Mouse (Mus musculus) heart, postnatal 10 days (tissue): ENCODE data around the gene Plscr5. TPM values are rescaled to one million over a fixed set of nuclear protein-coding genes. Genes with fewer than 3 reads are reported as not detected.
A peak's percentile ranks its signal among the peaks of the same experiment; 100 is the strongest.
"Not testable (repeated sequence)": the region's sequence is repeated elsewhere in the genome, so short reads cannot be mapped to it uniquely, and the experiment has no call there.

ENCODE experiments used
- DNase-seq, 2 experiments: peaks; one replicate each; pipeline ENCODE4 v3.0.0; 2021
- intact Hi-C: fragments of 180-260 bp; cut with DNase I; formaldehyde crosslinking; loops from one replicate; pipeline ENCODE4 v1.15.1; 2025
- total RNA-seq, 2 experiments: library from RNA; stranded (reverse); gene quantifications; 2 replicates each; pipeline ENCODE4 v1.2.3; 2021

Plscr5 gene
- not detected for total RNA-seq

GRCm38 (mm10) chr9:92192636-92193035 is at the start of gene Plscr5:
Gene Plscr5 (plus strand): TSS chr9:92192936.
- intact Hi-C loops, DNase-seq: not testable (repeated sequence)

GRCm38 (mm10) chr9:92147555-92148248 is 45.0 kb upstream of the Plscr5 start:
- peak; percentile 17 to 46 for DNase-seq
- intact Hi-C loops, result loop anchor here (2.0 to 5.0 kb wide), 4 partner anchors 59 to 465 kb away; no protein-coding TSS in a partner anchor

DNA sequence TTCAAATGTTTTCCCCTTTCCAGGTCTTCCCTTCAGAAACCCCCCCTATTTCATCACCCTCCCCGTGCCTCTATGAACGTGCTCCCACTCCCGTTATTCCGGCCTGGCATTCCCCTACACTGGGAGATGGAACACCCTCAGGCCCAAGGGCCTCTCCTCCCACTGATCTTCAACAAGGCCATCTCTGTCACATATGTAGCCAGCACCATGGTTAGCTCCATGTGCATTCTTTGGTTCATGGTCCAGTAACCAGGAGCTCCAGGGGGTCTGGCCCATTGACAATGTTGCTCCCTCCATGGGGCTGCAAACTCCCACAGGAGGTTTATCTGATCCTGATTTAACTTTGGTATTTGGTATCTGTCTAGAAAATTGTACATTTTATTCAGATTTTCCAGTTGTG is 30.5 kb upstream of the Plscr5 start:
- intact Hi-C loops, result no loop called here
- DNase-seq, result peak in 1 of 2 experiments; percentile 1

DNA sequence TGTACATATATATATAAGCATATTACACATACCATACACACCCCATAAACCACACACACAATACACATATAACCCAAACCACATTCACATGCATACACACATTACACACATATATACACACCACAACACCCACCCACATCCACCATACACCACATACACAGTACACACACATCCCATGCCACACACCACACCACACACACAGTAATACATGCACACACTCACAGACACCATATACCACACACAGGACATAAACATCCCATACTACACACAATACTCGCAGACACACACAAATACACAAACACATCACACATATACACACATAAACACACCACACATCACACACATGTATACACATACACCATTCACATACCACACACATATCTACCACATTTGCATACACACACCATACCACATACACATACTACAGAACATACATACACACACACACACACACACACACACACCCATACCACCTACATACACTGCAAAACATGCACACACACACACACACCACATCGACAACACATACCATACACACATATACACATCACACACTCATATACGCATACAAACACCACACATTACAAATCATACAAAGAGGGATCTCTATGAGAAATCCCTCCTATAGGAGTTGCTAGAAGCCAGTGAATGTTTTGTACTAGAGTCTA is 19.3 kb upstream of the Plscr5 start:
- intact Hi-C loops, result no loop called here
- DNase-seq, result no peak

- intact Hi-C loops, result no loop called here
- DNase-seq, result peak in 1 of 2 experiments; percentile 4
These were observed 18.3 kb upstream of the Plscr5 start for GRCm38 (mm10) chr9:92174176-92175075.

DNA sequence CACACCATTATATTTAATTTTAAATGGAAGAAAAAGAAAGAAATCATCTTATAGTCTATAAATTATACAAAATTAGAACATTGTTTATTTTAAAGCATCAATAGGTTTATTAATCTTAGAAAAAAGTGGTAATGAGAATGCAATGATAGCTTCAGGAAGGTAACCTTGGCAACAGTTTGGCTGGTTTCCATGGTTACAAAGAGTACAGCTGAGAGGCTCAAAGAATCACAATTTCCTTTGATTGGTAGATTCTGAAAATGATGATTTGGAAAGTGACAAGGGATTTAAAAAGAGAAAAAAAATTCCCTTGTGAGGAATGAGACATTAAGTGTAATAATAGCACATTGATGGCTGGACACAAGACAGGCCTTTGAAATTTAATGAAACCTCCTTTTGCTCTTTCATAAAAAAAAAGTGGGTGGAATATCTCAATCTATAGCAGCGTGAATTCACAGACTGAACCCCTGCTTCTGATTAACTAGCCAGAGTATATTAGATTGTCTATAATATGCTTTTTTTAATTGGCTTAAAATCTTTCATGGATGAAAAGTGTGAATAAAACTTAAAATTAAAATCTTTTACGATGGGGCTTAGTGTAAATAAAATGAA is 13.8 kb upstream of the Plscr5 start:
- intact Hi-C loops, result no loop called here
- no peak for DNase-seq

DNA sequence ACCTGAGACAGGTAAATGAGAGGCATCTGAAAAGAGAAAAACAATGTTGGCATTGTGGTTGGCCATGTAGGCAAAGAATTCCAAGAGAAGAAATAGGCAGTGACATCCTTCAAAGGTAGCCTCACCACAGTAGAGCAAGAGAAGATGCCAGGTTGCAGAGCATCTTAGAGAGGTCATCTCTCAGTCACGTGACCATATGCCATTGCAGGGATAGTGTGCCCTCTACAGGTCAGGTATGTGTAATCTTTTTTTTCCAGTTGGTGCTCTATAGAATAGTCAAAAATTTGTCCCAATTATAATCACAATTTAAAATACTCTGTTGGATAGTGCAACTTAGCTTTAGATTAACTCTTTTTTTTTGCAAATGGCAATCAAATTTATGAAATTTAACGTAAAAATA is 1.4 kb upstream of the Plscr5 start:
- intact Hi-C loops, result no loop called here
- DNase-seq, result no peak

DNA sequence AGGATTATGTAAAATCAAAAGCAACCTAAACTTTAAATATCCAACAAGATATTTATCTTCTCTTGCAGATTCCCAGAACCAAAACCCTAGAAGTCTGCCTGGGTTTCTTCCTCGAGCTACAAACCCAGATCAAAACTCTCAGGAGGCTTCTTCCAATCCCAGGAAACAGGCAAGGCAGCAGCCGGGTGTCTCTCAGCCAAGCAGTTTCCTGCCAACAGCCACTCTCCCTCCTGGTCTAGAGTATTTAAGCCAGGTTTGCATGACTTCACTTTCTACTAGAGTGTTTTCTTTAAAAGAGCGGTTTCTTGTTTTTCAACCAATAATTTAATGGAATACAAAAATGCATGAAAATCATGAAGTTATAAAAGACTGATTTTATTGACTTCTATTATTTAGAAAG is 5.7 kb downstream of the Plscr5 start:
- DNase-seq, result no peak
- intact Hi-C loops, result no loop called here

DNA sequence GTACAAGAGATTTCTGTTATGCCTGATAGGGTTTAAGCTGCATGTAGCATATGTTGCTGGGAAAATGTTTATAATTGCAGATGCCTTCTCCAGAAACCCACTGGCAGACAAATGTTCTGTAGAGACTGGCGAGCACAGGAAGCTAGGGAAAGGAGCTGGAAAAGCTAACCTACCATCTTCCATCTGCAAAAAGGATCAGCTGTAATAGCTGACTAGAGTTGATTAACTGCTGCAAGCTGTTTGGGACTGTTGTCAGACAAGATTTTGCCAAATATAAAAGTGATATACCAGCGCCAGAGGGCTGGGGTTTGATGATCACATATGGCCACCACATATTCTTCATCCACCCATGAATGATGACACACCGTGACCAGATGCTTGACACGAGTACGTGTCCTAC is 6.8 kb downstream of the Plscr5 start:
- DNase-seq, result no peak
- intact Hi-C loops, result no loop called here

- no peak for DNase-seq
- intact Hi-C loops, result no loop called here
These were observed 11.7 kb downstream of the Plscr5 start for GRCm38 (mm10) chr9:92204397-92204796.

DNA sequence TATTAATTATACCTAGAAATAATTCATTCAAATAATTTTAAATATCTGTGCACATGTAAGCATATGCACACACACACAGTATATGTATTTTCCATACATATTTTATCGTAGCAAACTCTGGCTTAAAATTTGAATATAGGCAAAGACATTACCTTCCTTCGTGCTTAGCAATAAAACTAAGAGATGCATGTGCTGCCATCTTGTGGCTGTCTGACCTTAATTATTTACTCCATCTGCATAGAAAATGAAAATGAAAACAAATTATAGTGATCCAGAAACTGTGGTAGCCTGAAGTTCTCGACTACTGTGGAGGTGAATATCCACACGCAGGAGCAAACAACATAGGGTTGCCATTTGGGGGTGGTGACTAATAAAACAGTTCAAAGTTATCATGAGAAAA is 14.6 kb downstream of the Plscr5 start:
- intact Hi-C loops, result loop anchor here (2.0 kb wide), 1 partner anchor 59 kb away; no protein-coding TSS in a partner anchor
- peak; percentile 51 to 73 for DNase-seq

DNA sequence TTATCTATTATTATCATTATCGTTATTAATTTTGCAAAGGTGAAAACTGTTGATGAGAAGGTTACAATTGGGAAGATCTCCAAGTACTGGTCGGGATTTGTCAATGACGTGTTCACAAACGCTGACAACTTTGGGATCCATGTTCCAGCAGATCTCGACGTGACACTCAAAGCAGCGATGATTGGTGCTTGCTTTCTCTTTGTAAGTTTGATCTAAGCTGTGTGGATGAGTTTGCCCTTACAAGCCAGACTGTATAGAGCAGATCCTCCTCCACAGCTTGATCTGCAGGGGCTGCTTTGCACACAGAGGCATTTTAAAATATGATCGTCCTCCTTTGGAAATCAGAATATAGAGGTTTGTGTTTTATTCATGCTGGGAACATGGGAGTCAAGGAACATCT is 15.0 kb downstream of the Plscr5 start:
- DNase-seq, result no peak

GRCm38 (mm10) chr9:92209850-92210249 is 17.1 kb downstream of the Plscr5 start:
- DNase-seq, result no peak
- intact Hi-C loops, result no loop called here

More for the DNA sequence above, 15.0 kb downstream of the Plscr5 start:
- intact Hi-C loops, result loop anchor here (2.0 kb wide), 1 partner anchor 59 kb away; no protein-coding TSS in a partner anchor

GRCm38 (mm10) chr9:92210386-92210967 is 17.7 kb downstream of the Plscr5 start:
- DNase-seq, result no peak
- intact Hi-C loops, result no loop called here

GRCm38 (mm10) chr9:92211048-92211447 is 18.3 kb downstream of the Plscr5 start:
- no peak for DNase-seq
- intact Hi-C loops, result no loop called here

DNA sequence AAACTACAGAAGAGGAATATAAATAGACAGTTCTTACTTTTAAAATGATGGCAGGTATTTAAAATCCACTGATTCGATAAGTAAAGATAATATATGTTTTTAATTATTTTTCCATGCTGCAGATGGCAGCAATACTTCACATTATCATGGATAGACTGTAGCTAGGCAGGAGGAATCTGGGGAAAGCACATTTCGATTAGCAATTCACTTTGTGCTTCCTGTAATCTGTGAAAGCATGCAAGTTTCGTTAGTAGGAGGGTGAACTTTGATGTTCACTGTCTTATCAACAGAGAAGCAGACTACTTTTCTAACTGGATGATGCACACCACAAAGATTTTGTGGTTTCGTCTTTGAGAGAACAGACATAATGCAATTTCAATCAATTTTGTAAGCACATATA is 24.7 kb downstream of the Plscr5 start:
- DNase-seq, result no peak
- intact Hi-C loops, result loop anchor here (2.0 to 5.0 kb wide), 4 partner anchors 157 to 660 kb away; no protein-coding TSS in a partner anchor

DNA sequence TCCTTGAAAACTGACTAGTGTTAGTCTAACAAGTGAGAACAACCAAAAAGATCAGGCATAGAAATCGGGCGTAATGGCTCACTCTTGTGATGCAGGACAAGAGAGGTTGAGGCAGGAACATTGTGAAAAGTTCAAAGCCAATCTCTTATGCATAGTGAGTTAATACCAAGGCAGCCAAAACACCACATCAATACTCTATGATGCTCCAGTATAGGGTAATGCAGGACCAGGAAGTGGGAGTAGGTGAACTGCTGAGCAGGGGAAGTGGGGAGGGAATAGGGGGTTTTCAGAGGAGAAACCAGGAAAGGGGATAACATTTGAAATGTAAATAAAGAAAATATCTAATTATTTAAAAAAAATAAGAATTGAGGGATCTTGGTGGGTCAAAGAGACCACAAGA is 25.2 kb downstream of the Plscr5 start:
- DNase-seq, result no peak
- intact Hi-C loops, result loop anchor here (2.0 to 5.0 kb wide), 4 partner anchors 157 to 659 kb away; no protein-coding TSS in a partner anchor

DNA sequence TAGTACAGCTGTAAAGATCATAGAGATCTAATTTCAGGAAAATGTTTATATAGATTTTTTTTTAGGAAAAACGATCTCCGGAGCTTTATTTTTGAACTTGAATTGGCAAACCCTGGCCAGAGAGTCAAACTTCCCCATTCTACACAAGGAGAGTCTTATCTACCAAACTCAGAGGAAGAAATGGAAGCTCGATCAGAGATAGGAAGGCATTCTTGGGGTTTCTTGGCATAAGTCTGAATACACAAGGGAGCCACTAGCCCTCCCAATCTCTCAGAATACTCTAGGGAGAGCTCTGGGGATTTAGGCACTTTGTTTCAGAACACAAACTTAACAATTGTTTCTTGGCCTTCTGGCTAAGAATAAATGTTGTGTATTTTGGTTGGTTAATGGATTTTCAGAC is 27.4 kb downstream of the Plscr5 start:
- no peak for DNase-seq
- intact Hi-C loops, result no loop called here

GRCm38 (mm10) chr9:92221480-92221879 is 28.7 kb downstream of the Plscr5 start:
- no peak for DNase-seq
- intact Hi-C loops, result no loop called here

DNA sequence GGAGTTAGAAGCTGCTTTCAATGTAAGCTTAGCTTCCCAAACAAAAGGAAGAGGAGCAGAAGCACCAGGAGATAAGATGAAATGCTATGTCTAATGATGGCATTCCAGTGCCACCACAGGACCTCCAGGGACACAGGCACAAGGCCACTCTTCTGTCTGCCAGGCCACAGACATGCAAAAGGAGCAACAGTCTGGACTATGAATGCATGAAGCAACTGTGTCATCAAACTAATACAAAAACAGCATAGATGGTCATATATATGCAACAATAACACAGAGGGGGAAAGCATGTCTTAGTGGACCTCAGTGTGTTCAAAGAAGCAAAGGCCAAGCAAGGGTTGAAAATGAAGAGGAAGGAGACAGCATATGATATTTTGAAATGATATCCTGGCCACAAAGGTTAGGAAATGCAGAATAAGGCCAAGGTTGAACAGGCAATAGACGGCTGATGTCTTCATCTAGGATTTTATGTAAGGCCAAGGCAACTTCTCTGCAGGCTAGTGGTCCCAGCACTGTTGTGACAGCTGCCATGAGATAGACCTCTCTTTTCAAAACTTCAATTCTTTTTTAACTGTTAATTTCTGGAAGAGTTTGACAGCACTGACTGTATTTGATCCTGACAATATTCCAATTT is 32.0 kb downstream of the Plscr5 start:
- no peak for DNase-seq
- intact Hi-C loops, result loop anchor here (5.0 kb wide), 1 partner anchor 53 kb away; the partner anchor contains the start of gene Plscr2
